Mouse (Mus musculus): ENCODE results near the gene Ap2s1. TPM values are rescaled to one million over a fixed set of nuclear protein-coding genes. Genes with fewer than 3 reads are reported as not detected.
A peak's percentile ranks its signal among the peaks of the same experiment; 100 is the strongest.
"Not testable (repeated sequence)": the region's sequence is repeated elsewhere in the genome, so short reads cannot be mapped to it uniquely, and the experiment has no call there.

Ap2s1 gene
- polyA plus RNA-seq, 1 experiment from 2014 or later, result 280 TPM

DNA sequence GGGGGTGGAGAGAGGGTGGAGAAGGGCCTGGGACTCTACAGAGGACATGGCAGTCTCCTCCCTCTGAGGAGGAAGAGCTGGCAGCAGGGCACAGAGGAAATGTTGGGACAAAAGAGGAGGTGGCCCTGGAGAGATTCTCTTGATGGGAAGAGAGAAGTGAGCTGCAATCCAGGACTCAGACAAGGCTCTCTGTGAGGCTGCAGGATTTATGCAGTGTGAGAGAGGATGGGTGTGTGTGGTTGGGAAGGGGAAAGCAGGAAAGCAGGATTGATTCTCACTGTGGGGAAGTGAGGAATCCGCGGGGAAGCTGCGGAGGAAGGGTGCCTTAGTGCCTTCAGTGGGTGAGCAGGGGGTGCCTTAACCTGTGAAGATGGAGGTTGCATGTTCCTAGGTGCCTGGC lies 15.7 kb upstream of the Ap2s1 start:
- WGBS, result 36% methylated on average over 3 of the region's 3 CpGs

DNA sequence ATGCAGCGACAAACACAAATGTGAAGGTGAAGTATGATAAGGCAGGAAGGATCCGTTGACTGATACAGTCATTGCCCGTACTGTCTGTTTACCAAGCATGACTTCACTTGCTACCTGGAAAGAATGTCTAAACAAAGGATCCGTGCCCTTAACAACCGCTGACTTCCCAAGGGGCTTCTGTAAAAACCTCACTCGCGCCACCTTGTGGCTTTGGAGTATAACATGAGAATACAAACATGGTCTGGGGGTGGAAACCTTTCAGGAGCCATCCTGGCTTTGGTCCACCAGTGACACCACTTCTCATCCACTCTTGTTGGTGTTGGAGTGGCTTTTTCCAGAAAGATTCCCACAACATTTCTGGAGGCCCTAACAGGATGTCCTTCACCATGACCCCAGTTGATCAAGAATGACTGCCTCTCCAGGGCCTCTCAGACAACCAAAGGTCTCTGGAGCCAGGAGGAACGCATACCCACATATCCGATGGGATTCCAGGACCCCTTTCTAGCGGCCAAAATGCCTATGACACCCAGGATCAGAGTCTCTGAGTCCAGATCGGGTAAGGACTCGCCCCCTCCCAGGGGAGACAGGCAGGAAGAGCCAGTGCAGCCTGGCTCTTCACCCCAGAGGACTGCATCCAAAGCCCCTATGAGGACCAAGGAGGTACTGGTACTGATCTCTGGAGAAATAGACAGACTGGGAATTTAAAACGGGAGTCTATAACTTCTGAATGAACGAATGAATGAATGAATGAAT lies 9.4 kb upstream of the Ap2s1 start:
- Histone ChIP-seq H3K36me3 (no peaks in the 10 kb centered on the region), H3K4me3 (no peak overlapping the region), H3K9me3 (no peaks in the 10 kb centered on the region), H3K9ac (no peak overlapping the region), H3K4me2 (no peak overlapping the region), H3K4me1 (peaks cover 7% of the 10 kb centered on the region; the same call in 1 of the 2 replicates), H3K27ac (no peak overlapping the region), H3K27me3 (no peaks in the 10 kb centered on the region)
- 19% methylated on average over 14 of the region's 14 CpGs for WGBS
- no peak for ATAC-seq (ENCODE audit: borderline replicate concordance, extremely low read depth, low FRiP score, low TSS enrichment)

More for the DNA sequence above, 15.7 kb upstream of the Ap2s1 start:
- not testable (repeated sequence) for H3K9ac ChIP-seq; H3K27me3 ChIP-seq; H3K36me3 ChIP-seq; H3K27ac ChIP-seq; H3K4me3 ChIP-seq; H3K4me1 ChIP-seq; H3K4me2 ChIP-seq; ATAC-seq (ENCODE audit: borderline replicate concordance, extremely low read depth, low FRiP score, low TSS enrichment); H3K9me3 ChIP-seq

DNA sequence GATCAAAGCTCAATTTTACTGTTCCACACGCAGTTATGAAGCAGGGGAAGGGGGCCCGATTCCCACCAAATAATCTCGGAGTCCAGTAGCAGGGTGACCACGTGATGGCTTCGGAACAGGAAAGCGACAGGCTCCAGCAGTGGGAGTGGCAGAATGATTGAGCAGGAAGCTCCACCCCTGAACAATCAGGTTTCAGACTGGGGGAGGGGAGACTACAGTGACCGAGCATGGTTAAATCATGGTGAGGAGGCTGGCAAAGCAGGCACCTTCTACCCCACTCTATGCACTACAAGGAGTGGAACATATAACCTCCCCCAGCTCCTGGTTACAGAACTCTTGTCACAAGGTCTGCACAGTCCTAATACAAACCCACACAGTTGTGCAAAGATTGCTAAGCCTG lies 8.6 kb upstream of the Ap2s1 start:
- not testable (repeated sequence) for H3K27ac ChIP-seq, H3K4me1 ChIP-seq, H3K9me3 ChIP-seq, H3K27me3 ChIP-seq, H3K36me3 ChIP-seq, H3K9ac ChIP-seq
- 0% methylated on average over 7 of the region's 7 CpGs for WGBS
- peak; percentile 58 for ATAC-seq (ENCODE audit: borderline replicate concordance, extremely low read depth, low FRiP score, low TSS enrichment)
- H3K4me2 ChIP-seq, result peak overlapping the region; percentile 39
- H3K4me3 ChIP-seq, result peak overlapping the region; percentile 4; the same call in 1 of the 2 replicates

DNA sequence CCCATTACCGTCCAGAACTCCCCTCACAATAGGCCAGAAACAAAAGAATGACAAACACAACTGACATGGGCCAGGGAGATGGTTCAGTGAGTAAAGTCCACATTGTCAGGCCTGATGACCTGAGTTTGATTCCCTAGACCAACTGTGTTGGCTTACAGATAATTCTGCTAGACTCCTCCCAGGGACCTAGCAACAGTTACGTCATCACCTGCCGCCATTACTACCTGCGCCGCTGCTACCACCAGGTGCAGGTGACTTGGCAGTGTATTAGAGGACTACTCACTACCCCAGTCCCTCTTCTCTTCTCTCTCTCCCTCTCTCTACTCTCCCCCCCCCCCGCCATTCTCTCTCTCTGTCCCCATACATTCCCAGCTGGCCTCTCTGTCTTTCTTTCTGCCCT lies 7.4 kb upstream of the Ap2s1 start:
- Histone ChIP-seq H3K27ac (no peak overlapping the region), H3K27me3 (no peaks in the 10 kb centered on the region), H3K9me3 (no peaks in the 10 kb centered on the region), H3K36me3 (no peaks in the 10 kb centered on the region), H3K4me1 (peaks cover 7% of the 10 kb centered on the region; the same call in 1 of the 2 replicates), H3K4me2 (no peak overlapping the region), H3K4me3 (no peak overlapping the region), H3K9ac (no peak overlapping the region)
- no peak for ATAC-seq (ENCODE audit: borderline replicate concordance, extremely low read depth, low FRiP score, low TSS enrichment)
- WGBS, result 93% methylated on average over 5 of the region's 6 CpGs

DNA sequence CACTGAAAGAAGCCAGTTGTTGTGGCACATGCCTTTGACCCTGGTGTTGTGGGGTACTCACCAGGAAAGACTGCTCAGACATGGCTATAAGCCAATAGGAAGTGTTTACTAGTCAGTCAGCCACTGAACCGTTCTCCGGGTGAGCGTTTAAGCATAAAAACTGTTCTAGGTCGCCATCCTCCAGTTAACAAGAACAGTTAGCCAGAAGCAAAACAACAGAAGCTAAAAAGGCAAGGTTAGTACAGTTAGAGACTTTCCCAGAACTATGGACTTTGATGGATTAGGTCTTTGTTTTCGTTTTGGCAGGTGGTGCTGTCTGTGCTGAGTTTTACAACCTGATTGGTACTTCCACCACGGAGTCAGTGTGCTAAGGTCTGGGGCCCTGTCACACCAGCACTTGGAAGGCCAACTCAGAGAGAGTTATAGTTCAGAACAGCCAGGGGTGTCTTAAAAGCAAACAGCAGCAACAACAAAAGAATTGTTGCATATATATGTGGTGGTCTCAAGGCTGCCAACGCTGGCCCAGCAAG lies 6.3 kb upstream of the Ap2s1 start:
- Histone ChIP-seq H3K9ac (no peak overlapping the region), H3K27me3 (no peaks in the 10 kb centered on the region), H3K27ac (no peak overlapping the region), H3K4me3 (no peak overlapping the region), H3K9me3 (no peaks in the 10 kb centered on the region), H3K4me1 (peaks cover 7% of the 10 kb centered on the region; the same call in 1 of the 2 replicates), H3K4me2 (no peak overlapping the region), H3K36me3 (no peaks in the 10 kb centered on the region)
- 45% methylated on average over 7 of the region's 7 CpGs for WGBS
- no peak for ATAC-seq (ENCODE audit: borderline replicate concordance, extremely low read depth, low FRiP score, low TSS enrichment)

DNA sequence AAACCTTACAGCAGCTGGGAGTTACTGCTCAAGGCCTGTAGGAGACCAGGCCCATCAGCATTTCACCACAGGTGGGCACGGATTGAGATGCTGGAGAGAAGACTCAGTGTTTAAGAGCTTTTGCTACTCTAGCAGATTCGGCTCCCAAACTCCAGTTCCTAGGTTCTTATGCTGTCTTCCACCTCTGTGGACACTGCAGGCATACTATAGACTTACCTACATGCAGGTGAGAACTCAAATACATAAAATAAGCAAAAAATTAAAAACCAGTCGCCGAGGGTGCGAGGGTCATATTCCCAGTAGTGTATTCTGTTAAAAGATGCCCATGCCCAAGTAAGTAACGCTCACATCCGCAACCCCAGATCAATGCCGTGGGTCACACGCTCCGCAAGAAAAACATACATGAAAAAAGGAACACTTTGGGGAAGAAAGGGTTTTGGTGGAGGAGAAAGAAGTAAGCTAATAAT lies 571 bp upstream of the Ap2s1 start:
- Histone ChIP-seq H3K27ac (no peak overlapping the region), H3K36me3 (0 out of 2 replicates have a peak, but pooled peaks cover 4% of the 10 kb centered on the region), H3K4me1 (peaks cover 17% of the 10 kb centered on the region), H3K4me3 (peak overlapping the region; percentile 98), H3K4me2 (peak overlapping the region; percentile 87), H3K9me3 (no peaks in the 10 kb centered on the region), H3K9ac (0 out of 2 replicates have a peak overlapping the region, but pooled peaks have one; percentile 10), H3K27me3 (no peaks in the 10 kb centered on the region)
- 0 out of 2 replicates have a peak, but pooled peaks have one; percentile 2 for ATAC-seq (ENCODE audit: borderline replicate concordance, extremely low read depth, low FRiP score, low TSS enrichment)
- WGBS, result 31% methylated on average over 10 of the region's 10 CpGs

DNA sequence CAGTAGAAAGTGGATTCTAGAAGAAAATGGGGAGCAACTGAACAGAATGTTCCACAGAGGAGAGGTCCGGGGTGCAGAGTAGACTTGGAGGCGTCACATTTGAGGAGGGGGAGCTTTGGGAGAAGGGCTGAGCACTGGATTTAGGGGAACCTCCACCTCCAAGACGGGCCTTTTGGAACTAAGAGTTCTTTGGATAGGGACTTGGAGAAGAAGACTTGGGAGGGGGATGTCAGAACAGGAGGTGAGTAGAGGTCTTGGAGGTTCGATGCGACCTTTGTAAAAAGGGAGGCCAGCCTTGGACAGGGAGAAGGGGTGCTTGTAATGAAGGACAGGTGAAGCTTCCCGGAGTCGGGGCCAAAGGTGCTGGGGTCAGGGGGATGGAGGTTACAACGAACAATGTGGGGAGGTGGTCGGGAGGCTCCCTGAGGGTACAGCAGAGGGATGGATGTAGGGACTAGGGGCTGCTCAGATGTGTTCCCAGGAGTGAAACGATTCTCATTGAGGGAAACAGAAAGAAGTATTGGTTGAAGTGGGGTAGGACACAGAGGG lies 920 bp downstream of the Ap2s1 start:
- H3K27ac ChIP-seq, result no peak overlapping the region
- WGBS, result 41% methylated on average over 10 of the region's 10 CpGs

DNA sequence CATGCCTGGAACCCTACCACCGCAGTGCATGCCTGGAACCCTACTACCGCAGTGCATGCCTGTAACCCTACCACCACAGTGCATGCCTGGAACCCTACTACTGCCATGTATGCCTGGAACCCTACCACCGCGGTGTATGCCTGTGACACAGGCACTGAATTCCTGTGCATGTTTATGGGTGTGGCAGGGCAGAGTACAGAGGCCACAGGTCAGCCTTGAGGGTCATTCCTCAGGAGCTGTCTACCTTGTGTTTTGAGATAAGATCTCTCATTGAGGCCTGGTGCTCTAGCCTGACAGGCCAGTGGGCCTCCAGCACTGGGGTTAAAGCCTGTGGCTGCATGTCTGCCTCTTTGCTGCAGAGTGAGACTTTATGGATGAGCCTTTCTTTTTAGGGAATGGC lies 7.2 kb downstream of the Ap2s1 start:
- Histone ChIP-seq H3K4me2 (no peak overlapping the region), H3K4me3 (no peak overlapping the region), H3K27me3 (no peaks in the 10 kb centered on the region), H3K9ac (no peak overlapping the region), H3K4me1 (no peaks in the 10 kb centered on the region), H3K36me3 (peaks cover 55% of the 10 kb centered on the region), H3K9me3 (no peaks in the 10 kb centered on the region), H3K27ac (no peak overlapping the region)
- WGBS, result 82% methylated on average over 4 of the region's 4 CpGs
- ATAC-seq (ENCODE audit: borderline replicate concordance, extremely low read depth, low FRiP score, low TSS enrichment), result no peak

More for the DNA sequence above, 920 bp downstream of the Ap2s1 start:
- H3K4me2 ChIP-seq, result peak overlapping the region; percentile 87
- H3K36me3 ChIP-seq, result peaks cover 17% of the 10 kb centered on the region
- no peaks in the 10 kb centered on the region for H3K9me3 ChIP-seq
- peak overlapping the region; percentile 94 for H3K9ac ChIP-seq
- no peak for ATAC-seq (ENCODE audit: borderline replicate concordance, extremely low read depth, low FRiP score, low TSS enrichment)
- H3K4me3 ChIP-seq, result peak overlapping the region; percentile 98
- H3K27me3 ChIP-seq, result no peaks in the 10 kb centered on the region
- H3K4me1 ChIP-seq, result peaks cover 17% of the 10 kb centered on the region

DNA sequence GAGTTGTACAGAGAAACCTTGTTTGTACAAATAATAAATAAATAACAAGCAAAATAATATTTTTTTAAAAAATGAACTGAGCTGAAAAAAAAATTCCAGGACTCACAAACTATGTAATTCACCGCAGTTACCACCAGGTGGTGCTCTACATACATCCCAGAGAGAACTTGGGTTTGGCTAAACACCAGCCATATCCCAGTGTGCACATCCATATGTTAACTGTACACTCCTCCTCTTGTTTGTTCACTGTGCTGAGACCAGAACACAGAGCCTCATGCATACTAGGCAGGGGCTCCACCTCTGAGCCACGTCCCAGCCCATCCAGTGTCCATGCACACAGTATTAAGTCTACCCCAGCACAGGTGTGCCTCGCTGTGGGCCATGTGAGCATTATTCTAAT lies 7.9 kb downstream of the Ap2s1 start:
- Histone ChIP-seq H3K4me3 (no peak overlapping the region), H3K36me3 (peaks cover 55% of the 10 kb centered on the region), H3K27me3 (no peaks in the 10 kb centered on the region), H3K4me1 (no peaks in the 10 kb centered on the region), H3K9ac (no peak overlapping the region), H3K9me3 (no peaks in the 10 kb centered on the region), H3K4me2 (no peak overlapping the region), H3K27ac (no peak overlapping the region)
- whole genome bisulfite sequencing, result 58% methylated on average over 3 of the region's 3 CpGs
- no peak for ATAC-seq (ENCODE audit: borderline replicate concordance, extremely low read depth, low FRiP score, low TSS enrichment)

DNA sequence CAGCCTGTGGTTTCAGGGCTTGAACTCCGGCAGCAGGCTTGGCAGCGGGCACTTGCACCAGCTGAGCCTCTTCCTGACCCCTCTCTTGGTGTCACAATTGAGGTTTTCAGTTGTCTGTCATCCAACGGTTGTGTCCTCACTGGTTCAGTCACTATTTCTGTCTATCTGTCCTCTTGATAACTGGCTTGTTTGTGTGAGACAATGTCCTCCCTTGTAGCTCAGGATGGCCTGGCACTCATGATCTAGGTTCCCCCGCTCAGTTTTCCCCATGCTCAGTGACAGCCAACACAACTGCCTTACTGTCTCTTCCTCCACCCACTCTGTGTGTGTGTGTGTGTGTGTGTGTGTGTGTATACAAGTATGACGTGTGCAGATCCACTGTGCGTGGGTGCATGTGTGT lies 9.4 kb downstream of the Ap2s1 start:
- Histone ChIP-seq H3K9ac (no peak overlapping the region), H3K27me3 (no peaks in the 10 kb centered on the region), H3K27ac (no peak overlapping the region), H3K36me3 (peaks cover 51% of the 10 kb centered on the region), H3K9me3 (no peaks in the 10 kb centered on the region), H3K4me1 (no peaks in the 10 kb centered on the region), H3K4me2 (no peak overlapping the region), H3K4me3 (no peak overlapping the region)
- WGBS, result 86% methylated on average over 6 of the region's 6 CpGs
- ATAC-seq (ENCODE audit: borderline replicate concordance, extremely low read depth, low FRiP score, low TSS enrichment), result no peak

DNA sequence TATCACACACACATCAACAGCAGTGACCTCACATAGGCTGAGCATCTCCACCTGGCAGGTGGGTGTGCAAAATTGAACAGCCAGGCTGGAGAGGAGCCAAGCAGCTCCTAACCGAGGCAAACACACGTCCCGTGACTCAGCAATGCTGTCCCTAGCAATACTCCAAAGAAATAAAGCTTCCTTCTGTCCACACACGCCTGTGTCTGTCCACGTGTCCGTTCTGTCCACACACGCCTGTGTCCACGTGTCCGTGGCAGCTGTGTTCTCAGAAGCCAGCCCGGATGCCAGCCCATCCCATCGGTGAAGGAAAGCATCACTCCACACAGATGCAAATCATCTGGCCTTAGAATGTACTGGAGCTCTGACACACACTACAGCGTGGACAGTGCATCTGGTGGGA lies 13.8 kb downstream of the Ap2s1 start:
- no peak for ATAC-seq (ENCODE audit: borderline replicate concordance, extremely low read depth, low FRiP score, low TSS enrichment)
- Histone ChIP-seq H3K4me1 (0 out of 2 replicates have a peak, but pooled peaks cover 7% of the 10 kb centered on the region), H3K9me3 (no peaks in the 10 kb centered on the region), H3K27me3 (no peaks in the 10 kb centered on the region), H3K4me2 (no peak overlapping the region), H3K36me3 (peaks cover 25% of the 10 kb centered on the region), H3K27ac (no peak overlapping the region), H3K9ac (no peak overlapping the region), H3K4me3 (no peak overlapping the region)
- 70% methylated on average over 12 of the region's 12 CpGs for WGBS

DNA sequence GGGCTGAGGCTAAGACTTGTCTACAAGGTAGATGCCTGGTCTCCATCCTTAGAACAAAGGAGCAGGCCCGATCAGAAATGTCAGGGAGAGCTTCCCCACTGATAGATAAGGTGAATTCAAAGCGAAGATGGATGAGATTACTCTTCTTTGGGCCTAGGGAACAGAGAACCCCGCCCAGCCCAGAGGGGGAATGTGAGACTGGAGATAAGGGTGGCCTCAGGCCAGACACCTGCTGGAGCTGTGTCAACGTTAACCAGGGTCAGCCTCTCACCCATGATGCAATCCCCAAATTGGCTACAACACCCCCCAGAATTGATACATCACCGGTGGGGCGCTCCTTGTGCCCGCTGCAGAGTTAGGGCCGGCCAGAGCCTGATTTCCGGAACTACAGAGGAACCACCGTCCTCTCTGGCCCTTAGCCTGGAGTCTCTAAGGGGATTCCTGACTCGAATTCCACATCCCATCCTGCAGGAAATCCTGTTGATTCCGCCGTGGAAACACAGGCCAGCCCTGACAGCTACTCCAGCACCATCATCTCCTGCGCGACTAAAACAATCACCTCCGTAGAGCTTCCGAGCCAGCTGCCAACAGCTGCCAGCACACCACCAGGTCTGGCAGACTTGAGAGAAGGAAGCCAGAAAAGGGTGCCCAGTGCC lies 17.3 kb downstream of the Ap2s1 start:
- H3K27ac ChIP-seq, result peak overlapping the region; percentile 51
- H3K4me2 ChIP-seq, result no peak overlapping the region
- 29% methylated on average over 17 of the region's 17 CpGs for WGBS
- H3K27me3 ChIP-seq, result no peaks in the 10 kb centered on the region
- no peak overlapping the region for H3K9ac ChIP-seq
- H3K4me3 ChIP-seq, result no peak overlapping the region
- peak; percentile 55; the same call in 1 of the 2 replicates for ATAC-seq (ENCODE audit: borderline replicate concordance, extremely low read depth, low FRiP score, low TSS enrichment)
- peaks cover 12% of the 10 kb centered on the region for H3K4me1 ChIP-seq
- no peaks in the 10 kb centered on the region for H3K9me3 ChIP-seq
- H3K36me3 ChIP-seq, result no peaks in the 10 kb centered on the region

All from lung, embryonic 15.5 days (tissue).